Mouse (Mus musculus): ENCODE results near the gene Zfp773.

Gene Zfp773

GRCm38 (mm10) chr7:7136379-7136866 is at the start of gene Zfp773:
TSS of gene Zfp773 (minus strand) at chr7:7136755.
- peak; percentile 67 for DNase-seq (ENCODE audit: low spot score)

DNA sequence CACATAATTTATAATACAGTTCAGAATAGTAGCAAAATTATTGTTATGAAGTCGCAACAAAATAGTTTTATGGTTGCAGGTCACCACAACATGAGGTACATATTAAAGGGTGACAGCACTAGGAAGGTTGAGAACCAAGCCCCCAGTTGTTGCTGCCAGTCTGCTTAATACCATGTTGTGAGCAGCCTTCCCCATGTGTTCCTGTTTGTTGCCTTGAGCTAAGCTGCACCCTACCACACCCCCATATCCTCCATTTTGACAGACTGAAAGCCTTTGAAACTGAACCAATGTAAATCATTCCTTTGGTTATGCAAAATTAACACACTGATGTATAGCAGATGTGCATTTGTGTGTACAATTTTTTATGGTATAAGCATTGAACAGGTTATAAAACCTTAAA is 49.3 kb upstream of the Zfp773 start:
- DNase-seq (ENCODE audit: low spot score): no peak

DNA sequence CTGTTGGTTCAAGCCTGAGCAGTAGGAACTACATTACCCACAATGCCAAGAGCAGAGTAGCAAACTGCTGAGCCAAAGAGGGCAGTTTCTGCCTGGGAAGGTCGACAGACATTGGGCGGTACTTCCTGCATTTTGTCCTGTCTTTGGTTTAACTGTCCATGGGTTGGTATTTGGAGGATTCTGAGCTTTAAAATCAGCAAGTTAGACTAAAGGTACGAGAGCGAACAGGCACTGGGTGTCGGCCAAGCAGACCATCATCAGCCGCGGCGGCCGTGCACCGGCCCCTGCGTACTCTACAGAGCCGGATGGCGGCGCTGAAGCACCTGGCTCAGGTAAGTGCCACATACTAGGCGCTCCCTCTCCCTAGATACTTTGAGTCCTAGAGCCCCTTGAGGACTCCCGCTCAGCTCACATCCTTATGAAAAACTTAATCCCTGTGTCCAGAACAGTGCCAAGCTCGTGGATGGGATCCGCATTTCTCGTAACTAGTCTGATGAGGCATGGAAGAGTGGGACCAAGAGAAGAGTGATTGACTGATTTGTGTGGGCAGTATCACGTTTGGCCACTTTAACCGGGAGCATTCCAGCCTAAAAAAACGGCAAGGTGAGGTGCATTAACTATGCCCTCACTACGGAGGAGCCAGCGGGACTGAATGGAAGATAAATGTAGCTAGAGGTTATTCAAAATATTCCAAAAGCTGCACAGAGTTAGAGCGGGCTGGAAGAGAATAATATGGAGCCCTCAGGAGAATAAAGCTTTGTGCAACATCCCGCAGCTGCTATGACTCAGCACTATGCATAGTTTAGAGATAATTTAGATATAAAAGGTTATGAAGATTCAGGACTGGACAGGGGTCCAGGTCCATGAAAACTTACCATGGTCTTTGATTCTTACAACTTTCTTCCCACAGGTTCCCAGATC is 34.9 kb upstream of the Zfp773 start, which contains the start of gene Zfp418:
Zfp418 (plus strand) TSS at position 104 of the 921 bp plus-strand sequence.
- peak; percentile 70 for DNase-seq (ENCODE audit: low spot score)

DNA sequence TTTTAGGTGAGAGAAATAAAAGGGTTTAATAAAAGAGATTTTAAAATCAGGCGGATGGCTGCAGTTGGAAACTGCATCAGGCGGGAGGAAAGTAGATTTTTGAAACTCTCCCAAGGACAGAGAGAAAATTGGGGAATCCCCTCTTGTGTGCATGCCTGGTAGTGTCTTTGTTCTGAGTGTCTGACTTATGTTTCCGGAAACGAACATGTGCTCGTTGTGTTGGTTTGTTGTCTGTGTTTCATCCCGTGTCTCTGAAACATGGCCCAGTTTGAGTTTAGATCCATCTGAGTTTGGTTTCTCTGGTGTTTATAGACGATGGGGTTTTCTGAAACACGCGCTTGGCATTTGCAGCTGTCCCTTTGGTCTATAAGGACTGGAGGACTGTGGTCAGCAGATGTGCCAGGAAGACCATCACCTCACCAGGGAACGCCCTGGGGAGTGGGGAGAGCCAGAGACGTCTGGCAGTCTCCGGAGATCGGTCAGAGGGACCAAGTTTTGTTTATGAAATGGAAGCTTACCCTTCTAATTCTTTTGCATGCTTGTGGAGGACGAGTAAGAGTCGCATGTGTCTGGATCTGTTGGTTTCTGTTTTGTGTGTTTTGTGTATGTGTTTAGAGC is 9.5 kb upstream of the Zfp773 start:
- DNase-seq (ENCODE audit: low spot score): no peak

DNA sequence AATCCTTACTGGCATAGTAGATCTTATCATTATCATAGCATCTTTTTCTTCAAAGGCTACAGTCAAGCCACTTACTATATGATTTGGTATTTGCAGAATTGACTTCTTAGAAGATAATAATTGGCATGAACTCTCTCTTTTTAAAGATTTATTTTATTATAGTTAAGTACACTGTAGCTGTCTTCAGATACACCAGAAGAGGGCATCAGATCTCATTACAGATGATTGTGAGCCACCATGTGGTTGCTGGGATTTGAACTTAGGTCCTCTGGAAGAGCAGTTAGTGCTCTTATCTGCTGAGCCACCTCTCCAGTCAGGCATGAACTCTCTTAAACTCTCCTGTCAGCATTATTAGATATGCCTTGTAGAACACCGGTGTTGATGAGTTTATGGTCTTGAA is 7.7 kb upstream of the Zfp773 start:
- no peak for DNase-seq (ENCODE audit: low spot score)

GRCm38 (mm10) chr7:7132751-7133150 is 3.8 kb downstream of the Zfp773 start:
- no peak for DNase-seq (ENCODE audit: low spot score)

DNA sequence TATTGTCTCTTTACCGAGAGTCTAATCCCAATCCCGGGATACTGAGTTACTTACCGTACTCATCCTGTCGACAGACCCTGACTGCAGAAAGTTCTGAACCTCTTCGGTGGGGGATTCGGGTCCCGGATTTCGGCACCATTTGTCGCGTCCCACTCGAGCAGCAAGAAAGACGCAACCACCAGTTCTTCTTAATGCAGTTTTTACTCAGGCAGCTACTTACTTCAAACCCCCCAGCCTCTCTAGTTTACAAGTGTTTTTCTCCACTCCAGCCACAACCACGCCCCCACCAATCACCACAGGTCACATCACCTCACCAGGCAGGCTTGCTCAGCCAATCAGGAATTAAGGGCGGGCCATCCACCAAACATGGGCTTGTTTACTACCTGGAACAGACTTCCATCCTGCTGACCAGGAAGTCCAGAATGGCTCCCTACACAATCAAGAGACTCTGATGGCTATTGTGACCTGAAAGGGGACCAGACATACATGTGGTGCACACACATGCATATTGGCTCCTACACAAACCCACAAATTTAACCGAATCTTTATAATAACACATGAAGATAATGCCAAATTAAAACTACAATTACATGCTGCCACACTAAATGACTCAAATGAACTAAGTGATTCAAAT is 5.9 kb downstream of the Zfp773 start:
- peak; percentile 15 for DNase-seq (ENCODE audit: low spot score)

GRCm38 (mm10) chr7:7121602-7121980 is 15.0 kb downstream of the Zfp773 start:
- DNase-seq (ENCODE audit: low spot score): no peak

- peak; percentile 88 for DNase-seq (ENCODE audit: low spot score)
Observed at GRCm38 (mm10) chr7:7120921-7121601, 15.5 kb downstream of the Zfp773 start, which contains the start of gene Zfp954. TSS of gene Zfp954 (minus strand) at chr7:7121488.

GRCm38 (mm10) chr7:7118441-7118840 is 18.1 kb downstream of the Zfp773 start:
- DNase-seq (ENCODE audit: low spot score): no peak

DNA sequence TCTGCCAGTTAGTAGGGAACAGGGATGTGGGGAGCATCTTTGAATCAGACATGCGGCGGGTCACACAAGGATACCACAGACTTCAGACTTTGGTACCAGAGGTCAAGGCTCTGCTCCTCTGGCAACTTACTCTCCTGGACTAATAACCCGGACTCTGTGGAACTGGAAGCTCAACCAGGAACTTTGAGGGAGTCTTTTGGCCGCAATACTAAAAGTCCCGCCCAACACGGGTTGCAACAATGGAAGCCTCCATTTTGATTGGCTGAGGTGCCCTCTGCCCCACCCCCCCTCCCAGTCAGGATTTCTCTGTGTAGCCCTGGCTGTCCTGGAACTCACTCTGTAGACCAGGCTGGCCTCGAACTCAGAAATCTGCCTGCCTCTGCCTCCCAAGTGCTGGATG is 28.1 kb downstream of the Zfp773 start:
- DNase-seq (ENCODE audit: low spot score): no peak

Measured in yolk sac, embryonic 10.5 days (tissue).